Mouse (Mus musculus): ENCODE data around the gene 4921536K21Rik. TPM values are rescaled to one million over a fixed set of nuclear protein-coding genes. Genes with fewer than 3 reads are reported as not detected.

4921536K21Rik gene
- polyA plus RNA-seq, 1 experiment from 2014 or later = not detected

DNA sequence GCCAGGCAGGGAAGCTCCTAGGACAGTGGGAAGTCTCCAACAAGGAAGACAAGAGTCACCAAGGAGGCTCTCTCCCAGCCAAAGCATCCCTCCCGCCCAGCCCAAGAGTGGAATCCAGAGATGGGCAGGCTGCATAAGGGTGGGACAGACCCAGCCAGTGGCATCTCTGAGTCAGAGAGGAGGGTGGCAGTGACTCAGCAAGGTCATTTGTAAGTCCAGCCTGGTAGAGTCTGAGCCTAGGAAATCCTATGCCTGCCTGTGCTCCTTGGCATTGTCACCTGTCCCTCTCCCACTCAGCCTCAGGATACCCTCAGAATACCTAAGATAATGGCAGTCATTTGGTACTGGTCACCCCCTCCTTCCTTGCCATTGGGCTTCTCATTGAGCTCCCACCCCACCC is 10.5 kb upstream of the 4921536K21Rik start:
- no peak for ATAC-seq
- no peak overlapping the region for H3K4me3 ChIP-seq
- no peak overlapping the region for H3K9ac ChIP-seq
- no peaks in the 10 kb centered on the region for H3K36me3 ChIP-seq
- no peak overlapping the region for H3K27ac ChIP-seq
- H3K27me3 ChIP-seq (replicated peaks) = no peaks in the 10 kb centered on the region
- 92% methylated on average over 1 of the region's 1 CpGs for WGBS (ENCODE audit: insufficient replicate concordance)
- no peak overlapping the region for H3K4me2 ChIP-seq
- H3K4me1 ChIP-seq = no peaks in the 10 kb centered on the region
- H3K9me3 ChIP-seq (replicated peaks) = no peaks in the 10 kb centered on the region

DNA sequence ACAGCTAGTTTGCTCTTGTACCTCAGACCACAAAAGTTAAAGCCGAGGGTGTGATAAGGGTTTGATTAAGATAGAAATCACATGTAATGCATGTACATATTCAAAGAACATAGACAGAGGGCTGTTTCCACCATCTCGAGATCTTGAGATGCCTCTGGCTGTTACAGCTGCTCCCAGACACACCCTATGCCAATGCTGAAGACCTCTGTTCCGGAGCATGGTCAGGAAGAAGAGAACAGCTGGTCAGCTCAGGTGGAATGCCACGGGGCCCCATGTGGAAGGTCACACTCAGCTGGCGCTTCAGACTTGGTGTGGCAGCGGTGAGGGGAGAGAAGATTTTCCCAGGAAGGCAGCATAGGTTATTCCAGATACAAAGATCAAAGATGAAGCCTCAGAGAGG is 9.8 kb upstream of the 4921536K21Rik start:
- Histone ChIP-seq H3K27me3 (replicated peaks) (no peaks in the 10 kb centered on the region), H3K36me3 (no peaks in the 10 kb centered on the region), H3K4me1 (no peaks in the 10 kb centered on the region), H3K9ac (no peak overlapping the region), H3K9me3 (replicated peaks) (no peaks in the 10 kb centered on the region), H3K27ac (no peak overlapping the region), H3K4me3 (no peak overlapping the region), H3K4me2 (no peak overlapping the region)
- ATAC-seq = no peak
- 69% methylated on average over 6 of the region's 6 CpGs for WGBS (ENCODE audit: insufficient replicate concordance)

DNA sequence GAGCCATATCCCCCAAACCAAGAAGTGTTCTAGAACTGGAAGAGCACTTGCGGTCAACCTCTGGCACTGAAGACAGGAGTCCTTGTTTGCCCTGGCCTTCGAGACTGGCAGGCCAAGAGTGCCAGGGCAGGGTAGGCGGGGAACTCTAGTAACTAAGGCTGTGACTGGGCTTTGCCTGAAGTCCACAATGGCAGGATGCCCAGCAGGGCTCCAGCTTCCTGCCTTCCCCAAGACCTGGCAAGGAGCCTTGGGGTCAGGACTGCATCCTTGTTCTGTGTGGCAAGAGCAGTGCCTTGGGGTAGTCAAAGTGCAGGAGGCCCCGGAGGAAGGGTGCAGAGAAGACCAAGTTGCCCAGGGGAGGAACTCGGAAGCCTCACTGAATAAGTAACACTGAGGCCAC is 8.1 kb upstream of the 4921536K21Rik start:
- H3K27me3 ChIP-seq (replicated peaks) = no peaks in the 10 kb centered on the region
- no peak overlapping the region for H3K4me2 ChIP-seq
- H3K36me3 ChIP-seq = no peaks in the 10 kb centered on the region
- no peak overlapping the region for H3K9ac ChIP-seq
- H3K4me1 ChIP-seq = no peaks in the 10 kb centered on the region
- no peak for ATAC-seq
- H3K27ac ChIP-seq = no peak overlapping the region
- WGBS (ENCODE audit: insufficient replicate concordance) = 67% methylated on average over 5 of the region's 5 CpGs
- no peaks in the 10 kb centered on the region for H3K9me3 ChIP-seq (replicated peaks)
- H3K4me3 ChIP-seq = no peak overlapping the region

DNA sequence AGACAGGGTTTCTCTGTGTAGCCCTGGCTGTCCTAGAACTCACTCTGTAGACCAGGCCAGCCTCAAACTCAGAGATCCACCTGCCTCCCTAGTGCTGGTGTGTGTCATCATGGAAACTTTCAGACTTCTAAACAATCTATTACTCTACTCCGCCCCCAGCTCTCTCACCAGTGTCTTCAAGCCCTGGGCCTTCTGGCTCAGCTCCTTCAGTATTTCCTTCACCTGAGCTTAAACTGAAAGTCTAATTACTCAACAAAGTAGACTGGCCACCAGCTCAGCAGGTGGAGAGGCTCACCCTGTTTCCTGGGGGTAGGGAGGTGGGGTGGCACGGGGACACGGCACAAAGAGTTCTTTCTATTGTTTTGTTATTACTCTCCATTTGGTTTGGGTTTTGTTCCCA is 7.6 kb upstream of the 4921536K21Rik start:
- no peak for ATAC-seq
- no peaks in the 10 kb centered on the region for H3K9me3 ChIP-seq (replicated peaks)
- H3K4me1 ChIP-seq = no peaks in the 10 kb centered on the region
- H3K4me3 ChIP-seq = no peak overlapping the region
- no peak overlapping the region for H3K9ac ChIP-seq
- no peaks in the 10 kb centered on the region for H3K27me3 ChIP-seq (replicated peaks)
- no peaks in the 10 kb centered on the region for H3K36me3 ChIP-seq
- H3K4me2 ChIP-seq = no peak overlapping the region
- 79% methylated on average over 3 of the region's 3 CpGs for WGBS (ENCODE audit: insufficient replicate concordance)
- H3K27ac ChIP-seq = no peak overlapping the region

DNA sequence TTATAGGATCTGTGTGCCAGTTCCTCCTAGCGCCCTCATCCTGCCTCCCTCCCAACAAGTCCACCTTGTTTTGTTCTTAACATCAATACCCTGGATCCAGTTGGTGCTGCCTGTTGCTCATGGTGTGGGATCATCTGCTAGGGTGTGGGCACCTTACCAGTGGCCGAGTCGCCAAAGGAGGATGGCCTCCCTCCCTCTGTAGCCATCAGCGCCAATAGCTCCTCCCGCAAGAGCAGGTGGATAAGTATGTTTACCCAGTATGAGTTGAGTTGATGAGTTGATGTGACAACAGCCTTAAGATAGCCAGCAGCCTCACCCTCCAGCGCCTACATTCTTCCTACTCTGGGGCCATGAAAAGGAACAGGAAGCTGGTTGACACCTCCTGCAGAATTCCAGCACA is 5.4 kb upstream of the 4921536K21Rik start:
- H3K9me3 ChIP-seq (replicated peaks) = no peaks in the 10 kb centered on the region
- no peak overlapping the region for H3K4me3 ChIP-seq
- H3K4me1 ChIP-seq = peaks cover 4% of the 10 kb centered on the region
- no peak overlapping the region for H3K9ac ChIP-seq
- no peak overlapping the region for H3K27ac ChIP-seq
- WGBS (ENCODE audit: insufficient replicate concordance) = 59% methylated on average over 6 of the region's 6 CpGs
- H3K27me3 ChIP-seq (replicated peaks) = no peaks in the 10 kb centered on the region
- no peak overlapping the region for H3K4me2 ChIP-seq
- no peaks in the 10 kb centered on the region for H3K36me3 ChIP-seq
- ATAC-seq = no peak

DNA sequence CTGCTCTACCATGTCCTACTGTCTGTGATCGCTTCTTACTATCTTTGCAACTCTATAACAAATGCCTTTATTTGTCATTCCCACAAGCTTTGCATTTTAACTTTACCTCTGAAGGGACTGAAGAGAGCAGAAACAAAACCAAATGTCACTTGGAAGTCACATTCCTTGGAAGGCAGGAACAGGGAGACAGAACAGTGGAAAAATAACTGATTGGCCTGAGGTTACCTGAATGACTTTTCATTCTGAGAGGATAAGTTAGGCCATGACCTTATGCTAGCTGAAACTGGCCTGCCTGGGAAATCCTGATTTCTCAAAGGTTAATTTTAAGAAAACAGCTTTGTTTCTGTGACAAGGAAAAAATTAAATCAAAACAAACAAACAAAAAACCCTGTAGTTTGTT is 1.0 kb upstream of the 4921536K21Rik start:
- H3K9ac ChIP-seq = no peak overlapping the region
- 95% methylated on average over 1 of the region's 1 CpGs for WGBS (ENCODE audit: insufficient replicate concordance)
- H3K4me1 ChIP-seq = peaks cover 15% of the 10 kb centered on the region
- ATAC-seq = no peak
- no peak overlapping the region for H3K4me2 ChIP-seq
- no peaks in the 10 kb centered on the region for H3K36me3 ChIP-seq
- no peak overlapping the region for H3K27ac ChIP-seq
- H3K27me3 ChIP-seq (replicated peaks) = peaks cover 5% of the 10 kb centered on the region; the same call in 1 of the 2 replicates
- H3K4me3 ChIP-seq = no peak overlapping the region
- H3K9me3 ChIP-seq (replicated peaks) = no peaks in the 10 kb centered on the region

DNA sequence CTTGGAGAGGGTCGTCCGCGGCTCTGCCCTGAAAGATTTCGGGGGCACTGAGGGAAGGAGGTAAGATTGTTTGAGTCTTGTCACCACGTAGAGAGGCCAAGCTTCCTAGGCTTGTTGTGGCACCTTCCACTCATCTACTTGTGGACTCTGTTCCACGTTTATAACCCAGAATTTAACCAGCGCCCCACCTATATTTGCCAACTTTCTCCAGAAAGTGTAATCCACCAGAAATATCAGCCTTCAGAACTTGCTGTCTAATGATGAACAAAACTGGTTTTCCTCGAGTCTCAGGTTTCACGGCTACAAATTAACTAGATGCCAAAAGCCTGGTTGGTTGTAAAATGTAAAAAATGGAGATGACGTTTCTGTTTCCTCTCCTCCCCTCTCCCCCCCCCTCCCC is 560 bp upstream of the 4921536K21Rik start:
- ATAC-seq = 0 out of 2 replicates have a peak, but pooled peaks have one; percentile 2
- Histone ChIP-seq H3K27me3 (replicated peaks) (peaks cover 5% of the 10 kb centered on the region; the same call in 1 of the 2 replicates), H3K27ac (no peak overlapping the region), H3K9me3 (replicated peaks) (no peaks in the 10 kb centered on the region), H3K4me1 (peaks cover 15% of the 10 kb centered on the region), H3K4me2 (peak overlapping the region; percentile 86), H3K36me3 (no peaks in the 10 kb centered on the region), H3K4me3 (peak overlapping the region; percentile 61), H3K9ac (peak overlapping the region; percentile 63)
- 6% methylated on average over 10 of the region's 10 CpGs for WGBS (ENCODE audit: insufficient replicate concordance)

DNA sequence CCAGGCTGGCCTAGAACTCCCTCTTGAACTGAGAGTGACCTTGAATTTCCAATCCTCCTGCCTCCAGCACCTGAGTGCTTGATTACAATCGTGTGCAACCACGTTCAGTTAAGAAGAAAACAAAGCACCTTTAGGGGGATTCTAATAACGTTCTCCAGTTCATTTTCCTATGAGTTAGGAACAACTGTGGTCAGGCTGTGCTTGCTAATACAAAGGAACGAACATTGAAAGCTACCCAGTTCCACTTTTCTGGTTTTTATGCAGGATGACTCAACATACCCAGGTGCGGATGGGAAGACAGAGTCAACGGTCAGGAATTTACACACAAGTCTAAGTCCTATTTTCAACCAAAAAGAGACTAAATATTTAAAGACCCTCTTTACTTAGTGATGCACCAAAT is 928 bp downstream of the 4921536K21Rik start:
- Histone ChIP-seq H3K27me3 (replicated peaks) (peaks cover 9% of the 10 kb centered on the region; the same call in 1 of the 2 replicates), H3K9ac (no peak overlapping the region), H3K4me1 (peaks cover 15% of the 10 kb centered on the region), H3K36me3 (no peaks in the 10 kb centered on the region), H3K4me3 (no peak overlapping the region), H3K9me3 (replicated peaks) (no peaks in the 10 kb centered on the region), H3K4me2 (peak overlapping the region; percentile 86; the same call in 1 of the 2 replicates), H3K27ac (no peak overlapping the region)
- no peak for ATAC-seq
- 59% methylated on average over 6 of the region's 6 CpGs for WGBS (ENCODE audit: insufficient replicate concordance)

DNA sequence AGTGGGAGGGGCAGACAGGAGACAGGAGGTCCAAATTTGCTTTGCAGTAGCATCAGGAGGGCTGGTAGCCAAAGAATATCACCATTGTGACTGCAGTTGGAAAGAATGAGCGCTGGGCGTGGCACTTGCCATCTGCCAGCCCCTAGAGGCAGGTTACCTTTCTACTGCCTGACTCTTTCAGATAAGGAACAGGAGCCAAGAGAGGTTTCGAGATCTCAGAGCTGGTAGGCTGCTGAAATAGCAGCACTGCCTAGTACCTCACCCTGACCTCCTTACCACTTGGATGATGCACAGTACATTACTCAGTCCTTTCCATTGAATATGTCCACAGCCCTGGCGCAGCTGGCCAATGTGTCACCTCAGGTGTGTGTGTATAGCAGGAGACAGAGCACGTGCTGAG is 7.6 kb downstream of the 4921536K21Rik start:
- no peaks in the 10 kb centered on the region for H3K9me3 ChIP-seq (replicated peaks)
- H3K27ac ChIP-seq = no peak overlapping the region
- H3K4me1 ChIP-seq = peaks cover 22% of the 10 kb centered on the region
- peaks cover 26% of the 10 kb centered on the region; the same call in 1 of the 2 replicates for H3K27me3 ChIP-seq (replicated peaks)
- no peak overlapping the region for H3K9ac ChIP-seq
- peak; percentile 90 for ATAC-seq
- H3K4me2 ChIP-seq = 0 out of 2 replicates have a peak overlapping the region, but pooled peaks have one; percentile 8
- H3K4me3 ChIP-seq = no peak overlapping the region
- 46% methylated on average over 5 of the region's 5 CpGs for WGBS (ENCODE audit: insufficient replicate concordance)
- H3K36me3 ChIP-seq = no peaks in the 10 kb centered on the region

DNA sequence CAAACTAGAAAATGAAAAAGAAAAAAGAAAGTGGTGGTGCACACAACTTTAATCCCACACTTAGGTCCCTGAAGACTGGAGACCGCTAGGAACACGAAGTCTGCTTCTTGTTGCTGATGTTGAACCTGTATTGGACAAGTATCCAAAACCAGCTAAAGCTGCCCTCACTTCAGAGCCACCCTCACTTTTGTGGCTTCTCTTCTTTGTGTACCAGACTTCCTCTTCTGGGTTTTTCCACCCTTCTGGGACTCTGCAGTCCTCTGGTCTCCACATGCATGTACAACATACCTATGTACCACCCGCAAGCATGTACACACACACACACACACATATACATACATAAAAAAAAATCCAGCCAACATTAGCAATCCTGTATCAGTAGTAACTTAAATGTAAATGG is 11.2 kb downstream of the 4921536K21Rik start:
- H3K4me3 ChIP-seq = no peak overlapping the region
- no peaks in the 10 kb centered on the region for H3K9me3 ChIP-seq (replicated peaks)
- H3K4me2 ChIP-seq = no peak overlapping the region
- no peak for ATAC-seq
- H3K9ac ChIP-seq = no peak overlapping the region
- no peaks in the 10 kb centered on the region for H3K36me3 ChIP-seq
- peaks cover 28% of the 10 kb centered on the region; the same call in 1 of the 2 replicates for H3K27me3 ChIP-seq (replicated peaks)
- H3K27ac ChIP-seq = no peak overlapping the region
- H3K4me1 ChIP-seq = peaks cover 22% of the 10 kb centered on the region
- 70% methylated on average over 3 of the region's 3 CpGs for WGBS (ENCODE audit: insufficient replicate concordance)

DNA sequence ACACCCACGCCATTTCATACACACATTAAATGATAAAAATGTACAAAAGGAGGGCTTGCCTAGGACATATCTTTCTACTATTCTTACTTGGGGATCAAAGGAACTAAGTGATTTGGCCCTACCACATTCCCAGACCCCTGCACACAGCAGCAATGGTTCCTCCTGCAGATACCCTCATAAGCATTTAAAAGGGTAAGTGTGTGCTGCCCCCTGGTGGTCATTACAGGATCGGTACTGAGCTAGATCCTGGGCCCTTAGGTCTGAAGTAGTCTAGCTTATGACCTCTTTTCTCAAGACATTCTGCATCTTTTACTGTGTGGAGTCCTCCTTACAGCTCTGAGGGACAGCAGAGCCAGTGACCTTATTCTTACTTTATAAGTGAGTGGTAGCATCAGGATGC is 15.1 kb downstream of the 4921536K21Rik start:
- ATAC-seq = 0 out of 2 replicates have a peak, but pooled peaks have one; percentile 47
- WGBS (ENCODE audit: insufficient replicate concordance) = 31% methylated on average over 2 of the region's 2 CpGs
- Histone ChIP-seq H3K27me3 (replicated peaks) (peaks cover 30% of the 10 kb centered on the region; the same call in 1 of the 2 replicates), H3K27ac (no peak overlapping the region), H3K9ac (no peak overlapping the region), H3K4me2 (no peak overlapping the region), H3K4me3 (no peak overlapping the region), H3K36me3 (no peaks in the 10 kb centered on the region), H3K4me1 (peaks cover under 1% of the 10 kb centered on the region; the same call in 1 of the 2 replicates), H3K9me3 (replicated peaks) (no peaks in the 10 kb centered on the region)

DNA sequence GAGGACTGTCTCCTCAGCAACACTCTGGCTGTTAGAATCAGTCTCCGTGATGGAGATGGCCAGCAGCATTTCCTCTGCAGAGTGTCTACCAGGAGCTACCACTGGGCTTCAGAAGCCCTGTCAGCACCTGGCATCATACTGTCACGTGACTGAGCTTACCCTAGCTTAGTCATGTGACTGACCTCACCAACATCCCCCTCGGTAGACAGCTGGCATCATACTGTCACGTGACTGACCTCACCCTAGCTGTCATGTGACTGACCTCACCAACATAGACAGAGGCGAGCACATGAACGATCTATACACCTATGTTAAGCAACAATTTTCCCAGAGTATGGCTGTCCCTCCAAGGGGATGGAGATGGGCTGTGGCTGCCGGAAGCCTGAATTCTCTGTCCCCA is 16.2 kb downstream of the 4921536K21Rik start:
- 66% methylated on average over 7 of the region's 7 CpGs for whole genome bisulfite sequencing (ENCODE audit: insufficient replicate concordance)
- H3K27ac ChIP-seq = no peak overlapping the region
- ATAC-seq = no peak

DNA sequence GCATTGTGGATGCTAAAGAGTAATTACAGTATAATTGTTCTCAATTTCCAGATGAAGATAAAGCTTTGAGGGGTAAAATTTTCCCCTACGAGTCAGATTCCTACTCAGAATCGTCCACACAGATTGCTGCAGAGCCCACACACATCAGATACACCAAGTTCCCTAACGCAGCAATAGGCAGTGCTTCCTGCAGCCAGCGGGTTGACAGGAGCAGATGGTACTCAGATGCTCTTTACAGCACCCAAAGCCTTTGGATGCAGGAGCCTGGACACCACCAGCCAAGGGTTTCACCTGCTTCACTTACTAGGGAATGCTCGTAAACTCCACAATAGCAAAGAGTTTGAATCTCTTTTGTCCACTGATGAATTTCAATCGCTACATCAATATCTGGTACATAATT is 18.5 kb downstream of the 4921536K21Rik start:
- Histone ChIP-seq H3K27ac (no peak overlapping the region), H3K4me1 (no peaks in the 10 kb centered on the region), H3K27me3 (replicated peaks) (0 out of 2 replicates have a peak, but pooled peaks cover 8% of the 10 kb centered on the region), H3K4me2 (no peak overlapping the region), H3K9ac (no peak overlapping the region), H3K9me3 (replicated peaks) (no peaks in the 10 kb centered on the region), H3K36me3 (no peaks in the 10 kb centered on the region), H3K4me3 (no peak overlapping the region)
- no peak for ATAC-seq
- WGBS (ENCODE audit: insufficient replicate concordance) = 60% methylated on average over 6 of the region's 6 CpGs

More for the DNA sequence above, 16.2 kb downstream of the 4921536K21Rik start:
- Histone ChIP-seq H3K9me3 (replicated peaks) (no peaks in the 10 kb centered on the region), H3K36me3 (no peaks in the 10 kb centered on the region), H3K4me3 (no peak overlapping the region), H3K9ac (no peak overlapping the region), H3K4me1 (no peaks in the 10 kb centered on the region), H3K27me3 (replicated peaks) (peaks cover 27% of the 10 kb centered on the region; the same call in 1 of the 2 replicates), H3K4me2 (no peak overlapping the region)
